Mouse (Mus musculus): ENCODE measurements around the gene Retnla. TPM values are rescaled to one million over a fixed set of nuclear protein-coding genes. Genes with fewer than 3 reads are reported as not detected.

Retnla gene
- total RNA-seq, 2 experiments from 2014 or later: 0.60 TPM; not detected in 1

Other genes starting within 250 kb of the Retnla start
- under 1 TPM; 0.07 to 0.55 TPM for gene Trat1, start 70.5 kb upstream of the Retnla start, total RNA-seq (2021)
- gene Retnlb, start 25.7 kb upstream of the Retnla start, total RNA-seq (2021): not detected
- not detected for gene Retnlg, start 30.1 kb downstream of the Retnla start, total RNA-seq (2021)
- gene Dzip3, start 151.6 kb downstream of the Retnla start, total RNA-seq (2021): 10 to 100 TPM; 74.4 to 83.9 TPM
- gene Cip2a, start 151.6 kb downstream of the Retnla start, total RNA-seq (2021): 1 to 10 TPM; 3.7 TPM
- under 1 TPM; 0.55 to 0.58 TPM for gene Myh15, start 214.9 kb downstream of the Retnla start, total RNA-seq (2021)